Mouse (Mus musculus) gastrocnemius, postnatal 4 days (tissue): ENCODE measurements around the gene Npepps. TPM values are rescaled to one million over a fixed set of nuclear protein-coding genes. Genes with fewer than 3 reads are reported as not detected.
A peak's percentile ranks its signal among the peaks of the same experiment; 100 is the strongest.
"Not testable (repeated sequence)": the region's sequence is repeated elsewhere in the genome, so short reads cannot be mapped to it uniquely, and the experiment has no call there.

ENCODE experiments used
- DNase-seq, 2 experiments: peaks; one replicate each; pipeline ENCODE4 v3.0.0; 2021 to 2022; ENCODE audit warnings: low spot score in 2 of 2, mixed read lengths in 2 of 2
- total RNA-seq, 2 experiments: library from RNA; stranded (reverse); gene quantifications; 2 replicates each; pipeline ENCODE4 v1.2.3; 2021

Gene Npepps
- total RNA-seq, 2 experiments from 2014 or later, result 75.8 to 80.0 TPM

GRCm38 (mm10) chr11:97246510-97247159 is 33.8 kb downstream of the Npepps start:
- DNase-seq, result no peak

DNA sequence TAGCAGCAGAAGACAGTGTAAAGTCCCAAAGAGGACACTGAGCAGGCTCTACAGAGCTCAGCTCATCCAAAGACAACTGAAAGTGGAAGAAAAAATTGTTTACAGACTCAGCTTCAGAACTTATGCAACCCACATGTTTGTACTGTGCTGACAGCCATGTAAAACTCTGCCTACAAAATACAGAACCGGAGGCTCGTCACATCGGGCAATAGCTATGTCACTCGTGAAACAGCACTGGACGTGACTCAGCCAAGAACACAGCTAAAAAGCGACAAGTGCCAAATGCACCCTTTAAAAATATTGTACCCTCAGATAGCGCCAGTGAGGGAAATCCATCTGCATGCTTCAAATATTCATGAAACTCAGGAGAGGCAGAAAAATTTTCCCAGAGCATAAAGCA is 39.1 kb downstream of the Npepps start:
- no peak for DNase-seq

- DNase-seq, result no peak
These were observed 42.5 kb downstream of the Npepps start for GRCm38 (mm10) chr11:97237976-97238375.

GRCm38 (mm10) chr11:97232436-97232835 is 48.0 kb downstream of the Npepps start:
- no peak for DNase-seq

GRCm38 (mm10) chr11:97229396-97229795 is 51.0 kb downstream of the Npepps start:
- no peak for DNase-seq

DNA sequence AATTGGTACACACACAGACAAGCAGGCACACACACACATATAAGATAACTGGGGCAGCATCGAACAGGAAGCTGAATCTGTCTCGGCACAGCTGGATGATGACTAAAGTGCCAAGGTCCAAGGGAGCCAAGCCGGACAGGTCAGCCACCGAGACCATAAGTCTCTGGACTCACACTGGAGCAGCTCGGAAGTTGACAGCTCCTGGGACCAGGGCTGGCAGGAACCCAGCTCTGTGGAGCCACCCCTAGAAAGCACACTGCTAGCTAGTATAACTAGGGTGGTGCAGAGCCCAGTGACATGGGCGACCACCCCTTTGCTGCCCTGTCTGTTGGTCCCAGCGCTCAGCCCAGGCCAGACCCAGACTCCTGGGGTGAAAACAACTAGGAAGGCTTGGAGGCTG is 51.5 kb downstream of the Npepps start:
- no peak for DNase-seq

- DNase-seq, result no peak
These were observed 54.3 kb downstream of the Npepps start for GRCm38 (mm10) chr11:97226131-97226530.

GRCm38 (mm10) chr11:97223485-97223884 is 57.0 kb downstream of the Npepps start:
- DNase-seq, result no peak

GRCm38 (mm10) chr11:97221611-97222010 is 58.8 kb downstream of the Npepps start:
- no peak for DNase-seq

DNA sequence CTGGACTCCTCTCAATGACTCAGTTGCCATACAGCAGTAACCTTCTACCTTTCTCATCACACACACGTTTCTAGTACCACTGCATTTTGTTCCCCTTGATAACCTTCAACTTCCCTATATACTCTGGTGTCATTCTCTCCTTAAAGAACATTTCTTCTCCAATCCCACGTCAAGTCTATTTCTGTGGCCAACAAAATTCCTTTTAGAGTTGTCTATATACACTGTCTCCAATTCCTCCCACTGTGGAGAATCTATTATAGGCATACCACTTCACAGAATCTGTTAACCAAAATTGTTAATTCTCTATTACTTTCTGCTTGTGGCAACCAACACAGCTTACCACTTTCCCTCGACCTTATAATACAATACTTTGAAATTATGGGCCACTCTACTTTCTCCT is 60.2 kb downstream of the Npepps start:
- no peak for DNase-seq

DNA sequence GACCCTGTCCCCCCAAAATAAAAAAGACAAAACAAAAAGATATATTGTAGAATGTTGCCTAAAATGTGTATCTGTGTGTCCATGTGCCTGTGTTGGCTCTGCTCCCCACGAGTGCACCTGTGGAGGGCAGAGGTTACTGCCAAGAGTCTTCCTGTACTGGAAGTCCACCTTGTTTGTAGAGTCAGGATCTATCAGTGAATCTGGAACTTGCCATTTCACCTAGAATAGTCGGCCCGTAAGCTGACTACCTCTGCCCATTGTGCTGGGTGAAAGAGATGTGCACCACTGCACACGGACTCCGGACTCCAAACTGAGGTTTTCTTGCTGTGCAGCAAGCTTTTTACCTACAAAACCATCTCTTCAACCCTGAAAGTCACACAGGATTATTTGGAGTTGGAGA is 66.0 kb downstream of the Npepps start:
- no peak for DNase-seq

GRCm38 (mm10) chr11:97210728-97211400 is 69.6 kb downstream of the Npepps start:
- DNase-seq, result no peak

DNA sequence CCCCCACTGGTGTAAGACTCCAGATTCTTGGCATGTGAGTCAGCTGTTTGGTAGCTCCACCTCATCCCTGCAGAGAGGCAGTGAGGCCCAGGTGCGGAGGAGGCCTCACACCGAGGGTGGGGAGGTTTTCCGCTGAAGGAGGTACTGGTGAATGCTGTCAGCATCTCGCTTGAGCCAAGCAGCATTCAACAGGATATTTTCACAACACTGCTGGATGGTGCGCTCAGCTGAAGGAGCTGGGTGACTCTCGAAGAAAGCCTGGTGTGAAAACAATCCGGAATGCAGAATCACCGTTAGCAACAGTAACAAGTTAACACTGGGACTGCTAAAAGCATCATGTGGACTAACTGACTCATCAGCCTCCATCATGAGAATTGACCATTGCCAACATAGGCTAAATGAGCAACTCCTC is 73.4 kb downstream of the Npepps start:
- no peak for DNase-seq

- DNase-seq, result no peak
These were observed 80.9 kb downstream of the Npepps start for GRCm38 (mm10) chr11:97199519-97199918.

DNA sequence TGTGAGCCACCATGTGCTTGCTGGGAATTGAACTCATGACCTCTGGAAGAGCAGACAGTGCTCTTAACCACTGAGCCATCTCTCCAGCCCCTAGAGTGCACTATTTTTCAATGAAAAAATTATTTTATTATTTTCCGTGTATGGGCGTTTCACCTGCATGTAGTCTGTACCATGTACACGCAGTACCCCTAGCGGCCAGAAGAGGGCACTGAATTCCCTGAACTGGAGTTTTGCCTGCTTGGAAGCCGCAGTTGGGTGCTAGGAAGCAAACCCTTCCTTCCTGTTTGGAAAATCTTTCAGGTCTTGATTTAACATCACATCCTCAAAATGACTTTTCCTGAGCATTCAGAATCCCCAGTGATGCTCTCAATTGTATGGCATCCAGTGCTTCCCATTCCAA is 81.8 kb downstream of the Npepps start:
- peak in 1 of 2 experiments; percentile 21 for DNase-seq

DNA sequence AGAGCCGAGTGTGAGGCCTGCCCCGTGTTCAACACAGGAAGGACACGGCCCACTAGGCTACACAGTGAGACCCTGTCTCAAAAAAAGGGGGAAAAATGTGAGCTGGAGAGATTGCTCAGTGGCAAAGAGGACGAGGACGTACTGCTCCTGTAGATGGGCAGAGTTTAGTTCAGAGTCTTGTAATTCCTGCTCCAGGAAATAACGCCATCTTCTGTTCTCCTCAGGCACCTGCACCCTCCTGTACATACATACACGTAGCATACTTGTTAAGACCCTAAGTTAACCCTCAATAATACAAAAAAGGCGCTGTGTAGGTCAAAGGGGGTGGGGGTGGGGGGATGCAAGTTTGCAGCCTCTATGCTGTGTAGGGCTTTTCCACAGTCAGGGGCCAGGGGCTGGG is 83.4 kb downstream of the Npepps start:
- no peak for DNase-seq

DNA sequence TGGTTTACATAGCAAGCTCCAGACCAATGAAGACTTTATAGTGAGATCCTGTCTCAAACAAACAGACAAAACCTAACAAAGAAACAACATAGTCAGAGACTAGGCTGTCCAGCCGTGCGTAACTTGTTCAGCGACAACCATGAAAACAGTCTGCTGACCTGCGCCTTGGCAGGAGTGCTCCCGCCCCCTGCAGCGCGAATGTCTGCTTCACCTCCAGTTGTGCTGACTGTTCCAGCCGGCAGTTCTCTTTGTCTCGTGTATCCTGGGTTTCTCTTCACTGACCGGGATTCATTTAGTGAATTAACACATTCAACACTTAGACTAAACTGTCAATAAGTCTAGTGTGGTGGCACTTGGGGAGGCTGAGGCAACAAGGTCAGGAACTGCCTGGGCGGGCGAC is 83.9 kb downstream of the Npepps start:
- DNase-seq, result no peak

- no peak for DNase-seq
These were observed 87.9 kb downstream of the Npepps start for GRCm38 (mm10) chr11:97192621-97192951.

- no peak for DNase-seq
These were observed 88.4 kb downstream of the Npepps start for GRCm38 (mm10) chr11:97191915-97192620.

DNA sequence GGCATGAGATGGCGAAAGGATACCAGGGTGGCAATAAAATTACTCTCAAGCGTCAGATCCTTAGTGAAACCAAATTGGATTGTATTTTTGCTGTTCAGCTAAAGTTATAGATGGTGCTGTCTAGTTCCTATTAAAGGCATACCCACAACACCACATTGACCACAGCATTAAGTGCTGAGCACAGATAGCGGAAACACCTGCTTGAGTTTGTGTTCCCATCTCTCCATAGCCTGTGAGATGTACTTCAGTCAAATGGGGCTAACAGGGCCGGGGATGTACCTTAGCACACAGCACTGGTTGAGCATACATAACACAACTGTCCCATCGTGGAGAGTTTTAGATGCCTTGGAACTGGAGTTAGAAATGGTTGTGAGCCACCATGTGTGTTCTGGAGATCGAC is 89.4 kb downstream of the Npepps start:
- DNase-seq, result no peak

DNA sequence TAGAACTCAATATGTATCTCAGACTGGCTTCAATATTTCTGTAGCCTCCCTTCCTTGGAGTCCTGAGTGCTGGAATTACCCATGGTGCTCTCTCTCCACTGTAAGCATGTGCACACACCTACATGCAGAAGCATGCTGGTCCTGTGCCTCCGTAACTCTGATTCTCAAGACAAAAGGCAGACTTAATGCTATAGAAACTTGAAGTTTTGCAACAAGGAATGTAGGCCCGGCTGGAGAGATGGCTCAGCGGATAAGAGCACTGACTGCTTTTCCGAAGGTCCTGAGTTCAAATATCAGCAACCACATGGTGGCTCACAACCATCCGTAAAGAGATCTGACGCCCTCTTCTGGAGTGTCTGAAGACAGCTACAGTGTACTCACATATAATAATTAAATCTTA is 90.8 kb downstream of the Npepps start:
- not testable (repeated sequence) for DNase-seq

GRCm38 (mm10) chr11:97189231-97189630 is 91.2 kb downstream of the Npepps start:
- DNase-seq, result no peak

DNA sequence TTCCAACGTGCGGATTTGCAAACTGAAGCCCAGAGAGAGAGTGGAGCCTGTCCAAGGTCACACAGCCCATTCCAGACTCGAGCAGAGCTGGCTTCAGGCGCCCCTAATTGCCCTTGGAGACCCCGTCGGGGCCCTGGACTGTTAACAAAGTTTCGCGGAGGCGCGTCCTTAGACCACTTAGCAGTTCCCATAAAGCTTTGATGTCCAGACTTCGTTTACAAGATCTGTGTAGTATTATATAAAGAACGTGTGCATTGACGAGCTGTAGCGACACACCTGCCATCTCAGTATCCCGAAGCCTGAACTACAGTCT is 91.8 kb downstream of the Npepps start:
- DNase-seq, result no peak
